Mouse (Mus musculus) adrenal gland, adult 10 weeks (tissue): ENCODE results near the gene Wfdc15a. TPM values are rescaled to one million over a fixed set of nuclear protein-coding genes. Genes with fewer than 3 reads are reported as not detected.

ENCODE experiments used
- polyA plus RNA-seq: library from polyadenylated mRNA; stranded (reverse); fragments of 350-450 nt; fragmentation: Illumina TruSeq; extraction: RNeasy Lipid Tissue Mini Kit (QIAGEN cat#74804); gene quantifications from one replicate; pipeline ENCODE4 v1.2.3, GENCODE M21; 2014; ENCODE audit warnings: low read depth, low replicate concordance

The Wfdc15a gene
- not detected for polyA plus RNA-seq

DNA sequence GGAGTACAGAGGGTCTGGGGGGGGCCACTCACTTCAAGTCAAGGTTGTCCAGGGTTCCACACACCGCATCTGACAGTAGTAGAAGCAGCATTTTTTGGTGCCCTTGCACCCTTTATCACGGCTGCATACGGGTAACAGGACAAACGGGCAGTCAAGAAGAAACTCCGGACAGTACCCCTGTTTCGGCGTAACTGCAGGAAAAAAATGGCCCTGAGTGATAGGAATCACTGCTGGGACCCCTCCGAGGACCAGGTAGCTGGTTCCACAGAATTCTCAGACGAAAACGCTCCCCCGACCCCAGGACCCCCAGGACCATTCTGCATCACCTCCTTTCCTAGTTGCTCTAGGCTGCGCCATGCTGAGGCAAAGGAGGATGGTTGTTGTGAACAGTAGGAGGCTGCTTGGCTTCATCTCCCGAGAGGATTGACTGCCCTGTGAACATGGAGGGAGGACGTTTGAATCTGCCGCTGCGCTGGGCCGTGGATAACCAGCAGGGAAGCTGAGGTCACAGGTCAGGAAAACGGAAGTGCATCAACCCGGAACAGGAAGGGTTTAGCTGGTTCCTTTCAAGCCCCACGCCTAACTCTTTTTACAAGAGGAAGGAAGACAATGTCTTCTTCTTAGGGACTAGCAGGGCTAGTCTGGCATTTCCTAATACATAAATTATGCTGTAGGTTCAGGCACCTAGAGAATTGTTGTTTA lies at the start of gene Wfdc15a:
TSS of gene Wfdc15a (minus strand) at position 505 of the 702 bp plus-strand sequence.

DNA sequence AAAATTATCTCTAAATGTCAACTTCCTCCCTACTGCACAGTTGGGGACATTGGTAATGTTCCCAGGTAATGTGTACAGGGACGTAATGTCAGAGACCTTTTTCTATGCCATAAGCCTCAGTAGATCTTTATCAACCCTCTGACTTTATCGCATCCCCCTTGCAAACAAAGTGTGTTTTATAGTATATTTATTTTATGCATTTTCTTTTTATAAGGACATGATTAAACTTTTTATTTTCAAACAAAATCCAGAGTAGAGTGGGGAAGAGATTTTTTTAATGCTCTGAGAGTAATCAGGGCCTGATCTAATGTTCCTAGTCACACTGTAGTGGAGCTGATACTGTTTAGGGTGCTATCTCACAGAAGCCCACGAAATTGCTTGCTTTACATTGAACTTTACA lies 38.4 kb upstream of the Wfdc15a start, which contains the start of gene Svs2:
TSS of gene Svs2 (minus strand) at position 101 of the 400 bp plus-strand sequence.

DNA sequence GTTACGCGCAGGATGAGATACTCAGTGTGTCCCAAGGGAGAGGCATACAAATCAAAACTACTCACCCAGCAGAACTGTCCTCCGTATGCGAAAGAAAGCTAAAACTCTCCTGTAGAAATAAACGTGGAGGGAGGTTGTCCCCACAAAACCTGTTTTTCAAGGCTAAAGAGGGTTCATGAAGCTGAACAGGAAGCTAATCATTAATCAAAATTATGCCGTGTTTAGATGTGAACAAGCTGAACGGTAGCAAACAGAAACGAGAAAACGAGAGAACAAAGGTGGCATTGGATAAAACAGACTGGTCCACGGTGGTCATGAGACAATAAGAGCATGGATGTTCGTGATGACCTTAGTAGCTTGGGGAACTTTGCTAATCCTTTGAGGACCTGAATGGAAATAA lies 21.6 kb upstream of the Wfdc15a start, which contains the start of gene Wfdc15b:
TSS of gene Wfdc15b (minus strand) at position 139 of the 400 bp plus-strand sequence.

DNA sequence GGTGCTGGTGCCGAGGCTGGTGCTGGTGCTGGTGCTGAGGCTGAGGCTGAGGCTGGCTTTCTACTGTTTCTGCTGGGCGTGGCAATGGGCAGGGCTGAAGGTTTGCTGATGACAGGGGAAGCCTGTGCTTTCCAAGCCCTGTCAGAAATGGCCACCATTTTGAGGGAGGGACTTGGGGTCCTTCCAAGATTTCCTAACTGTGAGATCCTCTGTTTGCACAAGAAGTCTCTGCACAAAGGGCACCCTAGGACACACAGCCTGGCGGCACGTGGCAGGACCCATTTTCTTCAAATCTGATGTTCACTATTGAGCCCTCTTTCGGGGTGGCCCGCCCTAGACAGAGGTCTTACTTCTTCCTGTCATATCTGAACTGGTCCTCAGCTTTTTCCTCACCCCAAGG lies 9.4 kb downstream of the Wfdc15a start, which contains the start of gene Wfdc12:
TSS of gene Wfdc12 (minus strand) at position 33 of the 400 bp plus-strand sequence.

DNA sequence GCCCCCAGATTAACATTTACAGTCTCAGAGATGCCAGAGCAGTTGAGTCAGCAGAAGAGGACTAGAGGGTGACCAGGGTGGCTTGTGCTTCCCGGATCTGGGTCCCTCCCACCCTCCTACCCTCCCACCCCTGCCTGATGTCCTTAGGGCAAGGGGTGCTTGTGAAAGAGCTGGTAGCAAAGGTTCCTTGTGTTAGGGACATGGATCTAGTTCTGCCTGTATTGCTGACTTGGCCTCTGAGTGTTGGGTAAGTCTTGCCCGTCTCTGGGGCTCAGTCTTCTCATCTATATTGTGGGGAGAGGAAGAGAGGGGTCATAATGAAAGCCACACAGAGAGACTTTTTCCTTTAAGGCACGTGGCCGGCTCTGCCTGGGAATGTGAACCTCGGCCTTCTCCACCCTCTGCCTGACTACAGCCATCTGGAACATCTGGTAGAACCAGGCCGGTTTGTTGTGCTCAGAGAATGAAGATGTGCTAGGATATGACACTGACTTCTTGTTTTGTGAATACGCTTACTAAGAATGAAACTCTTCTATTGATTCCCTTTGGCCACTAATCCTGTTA lies 17.2 kb downstream of the Wfdc15a start, which contains the start of gene Wfdc5:
TSS of gene Wfdc5 (minus strand) at position 51 of the 564 bp plus-strand sequence.

DNA sequence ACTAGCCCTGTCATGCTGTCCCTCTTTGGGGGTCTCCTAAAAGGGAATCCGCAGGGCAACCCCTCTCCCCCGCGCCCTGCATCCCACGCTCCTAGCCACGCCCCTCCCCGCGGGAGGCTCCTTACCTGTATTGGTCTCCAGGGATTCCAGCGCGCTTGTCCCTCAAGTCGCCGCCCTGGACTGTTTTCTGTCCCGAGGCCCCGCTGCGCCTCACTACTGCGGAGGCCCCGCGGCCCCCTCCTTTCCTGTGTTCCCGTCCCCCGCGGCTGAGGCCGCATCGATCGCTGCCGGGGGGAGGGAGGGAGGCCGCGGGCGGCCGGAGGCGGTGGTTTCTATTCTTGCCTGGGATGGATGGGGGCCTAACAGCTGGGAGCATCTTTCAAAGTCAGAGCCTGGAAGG lies 29.0 kb downstream of the Wfdc15a start, which contains the start of gene Kcns1:
TSS of gene Kcns1 (minus strand) at position 212 of the 400 bp plus-strand sequence.

Other genes starting within 250 kb of the Wfdc15a start
- gene Ywhab, start 205.2 kb downstream of the Wfdc15a start, polyA plus RNA-seq = 394 TPM
- 1.6 TPM for gene Pabpc1l, start 174.7 kb downstream of the Wfdc15a start, polyA plus RNA-seq
- gene Stk4, start 129.8 kb downstream of the Wfdc15a start, polyA plus RNA-seq = 81.9 TPM
- 15.3 TPM for gene Tomm34, start 129.0 kb downstream of the Wfdc15a start, polyA plus RNA-seq
- gene Kcns1, start 29.0 kb downstream of the Wfdc15a start, polyA plus RNA-seq = not detected
- not detected for gene Wfdc5, start 17.4 kb downstream of the Wfdc15a start, polyA plus RNA-seq
- gene Wfdc12, start 9.5 kb downstream of the Wfdc15a start, polyA plus RNA-seq = not detected
- gene Wfdc15b, start 21.5 kb upstream of the Wfdc15a start, polyA plus RNA-seq = not detected
- not detected for gene Svs2, start 38.3 kb upstream of the Wfdc15a start, polyA plus RNA-seq
- not detected for gene Svs3b, start 56.5 kb upstream of the Wfdc15a start, polyA plus RNA-seq
- not detected for gene Svs4, start 78.3 kb upstream of the Wfdc15a start, polyA plus RNA-seq
- gene Svs3a, start 89.1 kb upstream of the Wfdc15a start, polyA plus RNA-seq = not detected
- gene Svs6, start 116.6 kb upstream of the Wfdc15a start, polyA plus RNA-seq = not detected
- not detected for gene Svs5, start 132.6 kb upstream of the Wfdc15a start, polyA plus RNA-seq
- not detected for gene Slpi, start 189.0 kb upstream of the Wfdc15a start, polyA plus RNA-seq
- not detected for gene Rbpjl, start 203.0 kb upstream of the Wfdc15a start, polyA plus RNA-seq
- not detected for gene Matn4, start 205.0 kb upstream of the Wfdc15a start, polyA plus RNA-seq
- 55.2 TPM for gene Sdc4, start 243.8 kb upstream of the Wfdc15a start, polyA plus RNA-seq